10 mouse cellular contexts compared by ENCODE assay signal in the genomic region with DNA sequence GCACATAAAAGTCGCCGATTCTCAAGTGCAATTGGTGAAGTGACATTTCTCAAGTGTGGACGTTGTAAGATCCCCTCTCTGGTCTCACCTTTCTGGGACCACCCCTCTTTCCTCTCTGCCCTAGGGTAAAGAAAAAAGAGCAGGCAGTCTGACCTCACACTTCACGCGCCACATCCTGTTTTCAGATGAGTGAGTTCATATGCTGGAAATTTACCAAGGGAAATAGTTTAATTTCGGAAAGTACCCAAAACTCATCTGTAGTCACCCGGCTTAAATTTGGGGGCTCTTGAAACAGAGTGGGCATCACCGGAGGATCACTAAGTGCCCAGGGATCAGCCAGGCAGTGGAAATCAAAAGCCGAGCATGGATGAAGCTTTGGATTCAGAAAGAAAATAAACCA. TPM values are rescaled to one million over a fixed set of nuclear protein-coding genes. Genes with fewer than 3 reads are reported as not detected.
DNase-seq lines count a peak whose midpoint lies in the region; ATAC-seq and TF ChIP-seq lines count a peak whose summit lies in the region.
"Had no signal": no experiment of that assay in that cellular context is flagged by ENCODE, and none has a peak within 500 bp of the region (broad histone marks: within the 10 kb centered on the region; RNA-seq: fewer than 3 reads in every experiment).

No protein-coding gene starts in this region.

- no peak for TF ChIP-seq CTCF in liver, postnatal 0 days (IDR thresholded peaks at IDR 0.05; ENCODE audit: low read depth)
- TF ChIP-seq CTCF in MEL (IDR thresholded peaks at IDR 0.05 in 2 of 3, conservative IDR thresholded peaks at IDR 0.05 in 1 of 3; ENCODE audit: control insufficient read depth in 1 of 3, insufficient read depth in 1 of 3, low read depth in 2 of 3, low read length in 3 of 3, poor library complexity in 1 of 3, severe bottlenecking in 1 of 3): no peak
- TF ChIP-seq CTCF in kidney, postnatal 0 days (IDR thresholded peaks at IDR 0.05; ENCODE audit: low read depth): no peak

- no peak for TF ChIP-seq EP300 in liver, postnatal 0 days (IDR thresholded peaks at IDR 0.05; ENCODE audit: low read depth)
- TF ChIP-seq EP300 in MEL (IDR thresholded peaks at IDR 0.05; ENCODE audit: low read depth in 1 of 2, low read length in 2 of 2): no peak

- peaks cover 12% of the 10 kb centered on the region; the same call in 1 of the 2 replicates for H3K4me1 ChIP-seq in liver, postnatal 0 days (ENCODE audit: insufficient read depth)
- H3K4me1 ChIP-seq in MEL (ENCODE audit: control insufficient read depth in 1 of 2, insufficient read depth in 2 of 2, low read length in 2 of 2): peaks cover 0 to 22% of the 10 kb centered on the region in 2 experiments; a peak in 2 of 4 replicates
- H3K4me1 ChIP-seq in kidney, postnatal 0 days (replicated peaks; ENCODE audit: insufficient read depth, low read length): peaks cover 16% of the 10 kb centered on the region; the same call in 1 of the 2 replicates

- peak overlapping the region; percentile 57; the same call in 1 of the 2 replicates for H3K27ac ChIP-seq in liver, postnatal 0 days (ENCODE audit: low read depth)
- H3K27ac ChIP-seq in MEL (ENCODE audit: control insufficient read depth, low read depth, low read length): peak overlapping the region; percentile 37; the same call in 1 of the 2 replicates
- H3K27ac ChIP-seq in kidney, postnatal 0 days: peak overlapping the region; percentile 48; the same call in 1 of the 2 replicates
- H3K27ac ChIP-seq: embryonic facial prominence, embryonic 12.5 days; liver, embryonic 15.5 days; neural tube, embryonic 13.5 days had no signal

- H3K27me3 ChIP-seq in liver, postnatal 0 days (ENCODE audit: insufficient read depth, low read length): no peaks in the 10 kb centered on the region
- H3K27me3 ChIP-seq in MEL (ENCODE audit: control insufficient read depth in 1 of 2, insufficient read depth in 2 of 2, low read length in 2 of 2): peaks cover 0 to 2% of the 10 kb centered on the region in 2 experiments; a peak in 3 of 4 replicates
- no peaks in the 10 kb centered on the region for H3K27me3 ChIP-seq in kidney, postnatal 0 days (ENCODE audit: insufficient read depth, low read length)
- H3K27me3 ChIP-seq: embryonic facial prominence, embryonic 12.5 days had no signal

- 54% methylated on average over 9 of the region's 9 CpGs for WGBS in liver, postnatal 0 days (ENCODE audit: insufficient replicate concordance)
- 44% methylated on average over 9 of the region's 9 CpGs for WGBS in kidney, postnatal 0 days

- no peak for TF ChIP-seq POLR2A in MEL (IDR thresholded peaks at IDR 0.05; ENCODE audit: control insufficient read depth in 1 of 2, insufficient read depth in 1 of 2, low read depth in 1 of 2, low read length in 2 of 2, poor library complexity in 1 of 2)

- no peak overlapping the region for H3K4me2 ChIP-seq in liver, postnatal 0 days (ENCODE audit: low read depth, low read length)
- H3K4me2 ChIP-seq in kidney, postnatal 0 days (ENCODE audit: low read length): no peak overlapping the region
- H3K4me2 ChIP-seq: embryonic facial prominence, embryonic 12.5 days; liver, embryonic 15.5 days; neural tube, embryonic 13.5 days had no signal

- no peaks in the 10 kb centered on the region for H3K79me2 ChIP-seq in MEL (ENCODE audit: control insufficient read depth, insufficient read depth, low read length, poor library complexity)

- H3K4me3 ChIP-seq in liver, postnatal 0 days (ENCODE audit: low read depth, low read length): no peak overlapping the region
- no peak overlapping the region for H3K4me3 ChIP-seq in MEL (ENCODE audit: control insufficient read depth in 1 of 2, insufficient read depth in 1 of 2, low read depth in 2 of 2, low read length in 2 of 2)
- H3K4me3 ChIP-seq in kidney, postnatal 0 days (replicated peaks; ENCODE audit: low read depth, low read length): no peak overlapping the region
- H3K4me3 ChIP-seq: embryonic facial prominence, embryonic 12.5 days; liver, embryonic 15.5 days; neural tube, embryonic 13.5 days had no signal

- no peak overlapping the region for H3K9ac ChIP-seq in liver, postnatal 0 days (replicated peaks)
- peak overlapping the region; percentile 37; the same call in 1 of the 2 replicates for H3K9ac ChIP-seq in MEL (ENCODE audit: control insufficient read depth, low read depth, low read length, poor library complexity, severe bottlenecking)
- no peak overlapping the region for H3K9ac ChIP-seq in kidney, postnatal 0 days (ENCODE audit: low read depth, low read length)
- H3K9ac ChIP-seq: embryonic facial prominence, embryonic 12.5 days; liver, embryonic 15.5 days; neural tube, embryonic 13.5 days had no signal

- no peaks in the 10 kb centered on the region for H3K36me3 ChIP-seq in liver, postnatal 0 days (replicated peaks; ENCODE audit: insufficient read depth, low read length)
- peaks cover 0 to 13% of the 10 kb centered on the region in 2 experiments; a peak in 2 of 4 replicates for H3K36me3 ChIP-seq in MEL (ENCODE audit: control insufficient read depth in 1 of 2, insufficient read depth in 2 of 2, low read length in 2 of 2)
- no peaks in the 10 kb centered on the region for H3K36me3 ChIP-seq in kidney, postnatal 0 days (ENCODE audit: insufficient read depth, low read length)
- H3K36me3 ChIP-seq: embryonic facial prominence, embryonic 12.5 days; liver, embryonic 15.5 days; neural tube, embryonic 13.5 days had no signal

- DNase-seq in liver, postnatal 0 days: no peak
- DNase-seq in liver (no peak), MEL (ENCODE audit: low read depth, low spot score) (no peak)
- no peak for DNase-seq in kidney, postnatal 0 days (ENCODE audit: low spot score)
- DNase-seq in thymus, postnatal 10 days (ENCODE audit: low spot score in 2 of 2): peak; percentile 58 to 64
- no peak for DNase-seq in retina, embryonic 14.5 days (ENCODE audit: low spot score)
- DNase-seq in cerebellum, postnatal 36 days: no peak

- no peak for ATAC-seq in liver, postnatal 0 days
- ATAC-seq in kidney, postnatal 0 days (replicated peaks; ENCODE audit: low FRiP score, low read depth): no peak

- no peak for TF ChIP-seq RAD21 in MEL (IDR thresholded peaks at IDR 0.05; ENCODE audit: low read depth, low read length)

- H3K9me3 ChIP-seq in liver, postnatal 0 days (ENCODE audit: low read length): no peaks in the 10 kb centered on the region
- H3K9me3 ChIP-seq in MEL (replicated peaks; ENCODE audit: insufficient read depth, low read length): no peaks in the 10 kb centered on the region
- H3K9me3 ChIP-seq in kidney, postnatal 0 days (replicated peaks; ENCODE audit: low read length): no peaks in the 10 kb centered on the region
- H3K9me3 ChIP-seq: embryonic facial prominence, embryonic 12.5 days; liver, embryonic 15.5 days; neural tube, embryonic 13.5 days had no signal

TF ChIP-seq in MEL, 35 proteins besides CTCF, POLR2A, EP300 and RAD21:
- TF ChIP-seq ZC3H11A (IDR thresholded peaks at IDR 0.05; ENCODE audit: low read depth, low read length) (no peak), TBP (IDR thresholded peaks at IDR 0.05; ENCODE audit: low read depth, low read length) (no peak), CHD2 (IDR thresholded peaks at IDR 0.05; ENCODE audit: low read length) (no peak), SMC3 (IDR thresholded peaks at IDR 0.05; ENCODE audit: low read depth, low read length) (no peak), RCOR1 (IDR thresholded peaks at IDR 0.05; ENCODE audit: low read depth, low read length) (no peak), MYB (IDR thresholded peaks at IDR 0.05; ENCODE audit: low read depth, low read length) (no peak), ZMIZ1 (IDR thresholded peaks at IDR 0.05; ENCODE audit: low read depth, low read length) (no peak), USF2 (IDR thresholded peaks at IDR 0.05; ENCODE audit: borderline replicate concordance in 1 of 2, insufficient read depth in 1 of 2, low read depth in 1 of 2, low read length in 2 of 2) (no peak), KAT2A (conservative IDR thresholded peaks at IDR 0.05; ENCODE audit: low read depth, low read length) (no peak), CHD1 (IDR thresholded peaks at IDR 0.05; ENCODE audit: low read depth, low read length) (no peak), TCF12 (IDR thresholded peaks at IDR 0.05; ENCODE audit: low read depth, low read length) (no peak), MYC (IDR thresholded peaks at IDR 0.05; ENCODE audit: low read depth, low read length) (no peak), GABPA (IDR thresholded peaks at IDR 0.05; ENCODE audit: low read depth, low read length) (no peak), USF1 (IDR thresholded peaks at IDR 0.05; ENCODE audit: low read depth, low read length) (no peak), UBTF (IDR thresholded peaks at IDR 0.05; ENCODE audit: borderline replicate concordance, insufficient read depth, low read depth, low read length) (no peak)

RNA-seq across cellular contexts. Expression of a gene that starts 1.3 kb away (rescaled TPM):
- 0.34 and 0.43 TPM in 2 replicates for polyA plus RNA-seq in liver, postnatal 0 days (2015; fragmentation: Nextera tagmentation; extraction: Ambion mirVana)
- total RNA-seq in MEL (2012; rRNA removed): 0.04 TPM in 1 of 2 replicates, not detected in the other
- under 1 TPM in 1 of 2 experiments, not detected in 1; 0.03 TPM for polyA plus RNA-seq in MEL (2012; ENCODE audit: insufficient read depth in 1 of 2, insufficient read length in 2 of 2, low read depth in 1 of 2, low replicate concordance in 2 of 2, missing spikeins in 1 of 2)
- polyA plus RNA-seq in kidney, postnatal 0 days (2015; fragmentation: Nextera tagmentation; extraction: Ambion mirVana): 18.6 and 20.6 TPM in 2 replicates

RNA-seq across cellular contexts. Expression of a gene that starts 49.1 kb away (rescaled TPM):
- polyA plus RNA-seq in liver, postnatal 0 days (2015; fragmentation: Nextera tagmentation; extraction: Ambion mirVana): 1.1 and 1.3 TPM in 2 replicates
- 10.2 and 10.9 TPM in 2 replicates for total RNA-seq in MEL (2012; rRNA removed)
- 10 to 100 TPM in 1 of 2 experiments, not detected in 1; 26.2 TPM for polyA plus RNA-seq in MEL (2012; ENCODE audit: insufficient read depth in 1 of 2, insufficient read length in 2 of 2, low read depth in 1 of 2, low replicate concordance in 2 of 2, missing spikeins in 1 of 2)
- 6.8 and 8.7 TPM in 2 replicates for polyA plus RNA-seq in kidney, postnatal 0 days (2015; fragmentation: Nextera tagmentation; extraction: Ambion mirVana)

Comparison
In these comparisons a context has a peak if more than half of its experiments do, and no peak if none do; other contexts are left out.
1. DNase-seq: peak in thymus, postnatal 10 days (2 of 2); none in liver, postnatal 0 days (single experiment), liver (single experiment), MEL (single experiment), kidney, postnatal 0 days (single experiment), retina, embryonic 14.5 days (single experiment) and cerebellum, postnatal 36 days (0 of 2).
2. RNA of a gene that starts 1.3 kb away (polyA plus RNA-seq): 18.6 to 20.6 TPM in kidney, postnatal 0 days; 0.34 to 0.43 TPM in liver, postnatal 0 days and 0.03 TPM in MEL; every median in the first group is over 10 times any median in the second.
3. Peak in every context shown above with its lines, with median percentiles within 50 percentile points of each other: H3K27ac ChIP-seq.